Mouse (Mus musculus) lung, embryonic 16.5 days (tissue): ENCODE measurements around the gene Acot1. TPM values are rescaled to one million over a fixed set of nuclear protein-coding genes. Genes with fewer than 3 reads are reported as not detected.
"Not testable (repeated sequence)": the region's sequence is repeated elsewhere in the genome, so short reads cannot be mapped to it uniquely, and the experiment has no call there.

Experiments used
- ATAC-seq: fragments of 200-750 bp; cut with Nextera tagmentation; 2 replicates; pipeline ENCODE4 v1.8.0; 2017; ENCODE audit warnings: low read depth, mild to moderate bottlenecking, moderate library complexity
- H3K27ac ChIP-seq: fragments of 300-500 bp; sonication (generic); 2 replicates; pipeline ENCODE4 v1.5.1; 2014; ENCODE audit warnings: mild to moderate bottlenecking, control low read depth, low read length
- H3K27me3 ChIP-seq: fragments of 300-500 bp; sonication (generic); 2 replicates; pipeline ENCODE4 v1.6.1; 2014; ENCODE audit warnings: low read depth, low read length, mixed read lengths; ENCODE audit not compliant: control insufficient read depth, insufficient read depth
- H3K36me3 ChIP-seq: fragments of 300-500 bp; sonication (generic); 2 replicates; pipeline ENCODE4 v1.6.1; 2014; ENCODE audit warnings: low read length; ENCODE audit not compliant: control insufficient read depth, insufficient read depth
- H3K4me1 ChIP-seq: fragments of 300-500 bp; sonication (generic); replicated peaks from 2 replicates; pipeline ENCODE4 v1.6.1; 2014; ENCODE audit warnings: low read length, mixed read lengths; ENCODE audit not compliant: control insufficient read depth, insufficient read depth
- H3K4me2 ChIP-seq: fragments of 300-500 bp; sonication (generic); 2 replicates; pipeline ENCODE4 v1.6.1; 2014; ENCODE audit warnings: low read depth, low read length, control low read depth
- H3K4me3 ChIP-seq: fragments of 300-500 bp; sonication (generic); 2 replicates; pipeline ENCODE4 v1.5.1; 2014; ENCODE audit warnings: mild to moderate bottlenecking, low read length, control low read depth
- H3K9ac ChIP-seq: fragments of 300-500 bp; sonication (generic); 2 replicates; pipeline ENCODE4 v1.6.1; 2014; ENCODE audit warnings: low read length, control low read depth
- H3K9me3 ChIP-seq: fragments of 300-500 bp; sonication (generic); 2 replicates; pipeline ENCODE4 v1.6.1; 2016; ENCODE audit warnings: low read length; ENCODE audit not compliant: control insufficient read depth
- WGBS: fragments of 180-500 bp; shearing (Covaris S2); extraction: QIAGEN DNeasy Blood & Tissue Kit; methylation state at CpG from one replicate; pipeline ENCODE4 v1.1.7; 2014; 5-methylcytosine and 5-hydroxymethylcytosine counted together
- polyA plus RNA-seq: library from polyadenylated mRNA; unstranded; fragments of >200 nt; fragmentation: Nextera tagmentation; extraction: Ambion mirVana; gene quantifications from 2 replicates; pipeline ENCODE4 v1.2.1, GENCODE M21; 2015

Gene Acot1
- polyA plus RNA-seq, 1 experiment from 2014 or later = 82.2 TPM

- H3K4me1 ChIP-seq = peaks cover 9% of the 10 kb centered on the region
- H3K9ac ChIP-seq = peak overlapping the region; percentile 84
- peak overlapping the region; percentile 69 for H3K4me3 ChIP-seq
- H3K27me3 ChIP-seq = no peaks in the 10 kb centered on the region
- 0 out of 2 replicates have a peak, but pooled peaks cover 5% of the 10 kb centered on the region for H3K9me3 ChIP-seq
- H3K36me3 ChIP-seq = peaks cover 13% of the 10 kb centered on the region; the same call in 1 of the 2 replicates
- H3K27ac ChIP-seq = peak overlapping the region; percentile 98
- peak overlapping the region; percentile 64 for H3K4me2 ChIP-seq
- ATAC-seq = peak; percentile 9; the same call in 1 of the 2 replicates
- 50% methylated on average over 4 of the region's 4 CpGs for WGBS
These were observed 20.8 kb upstream of the Acot1 start for GRCm38 (mm10) chr12:83988483-83988882.

DNA sequence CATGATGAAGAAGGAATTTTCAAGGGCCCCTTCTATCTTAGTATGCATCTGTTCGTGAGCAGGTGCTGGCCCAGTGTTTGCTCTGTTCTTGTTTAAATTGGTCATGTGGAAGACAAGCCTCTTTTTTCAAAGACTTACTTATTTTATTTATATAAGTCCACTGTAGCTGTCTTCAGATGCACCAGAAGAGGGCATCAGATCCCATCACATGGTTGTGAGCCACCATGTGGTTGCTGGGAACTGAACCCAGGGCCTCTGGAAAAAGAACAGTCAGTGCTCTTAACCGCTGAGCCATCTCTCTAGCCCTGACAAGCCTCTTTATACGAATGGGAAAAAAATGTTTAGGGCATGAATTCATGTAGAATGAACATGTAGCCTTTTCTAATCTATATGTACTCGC is 19.9 kb upstream of the Acot1 start:
- Histone ChIP-seq H3K4me2 (no peak overlapping the region), H3K4me3 (no peak overlapping the region), H3K36me3 (peaks cover 15% of the 10 kb centered on the region; the same call in 1 of the 2 replicates), H3K4me1 (peaks cover 9% of the 10 kb centered on the region), H3K27ac (no peak overlapping the region), H3K9ac (no peak overlapping the region), H3K9me3 (0 out of 2 replicates have a peak, but pooled peaks cover 5% of the 10 kb centered on the region), H3K27me3 (no peaks in the 10 kb centered on the region)
- WGBS = 86% methylated on average over 4 of the region's 4 CpGs
- ATAC-seq = no peak

- peaks cover 11% of the 10 kb centered on the region; the same call in 1 of the 2 replicates for H3K36me3 ChIP-seq
- no peak for ATAC-seq
- no peak overlapping the region for H3K27ac ChIP-seq
- no peak overlapping the region for H3K4me2 ChIP-seq
- H3K9ac ChIP-seq = no peak overlapping the region
- no peaks in the 10 kb centered on the region for H3K27me3 ChIP-seq
- no peaks in the 10 kb centered on the region for H3K9me3 ChIP-seq
- peaks cover 10% of the 10 kb centered on the region for H3K4me1 ChIP-seq
- H3K4me3 ChIP-seq = no peak overlapping the region
- WGBS = 64% methylated on average over 2 of the region's 2 CpGs
These were observed 12.1 kb upstream of the Acot1 start for GRCm38 (mm10) chr12:83997221-83997620.

DNA sequence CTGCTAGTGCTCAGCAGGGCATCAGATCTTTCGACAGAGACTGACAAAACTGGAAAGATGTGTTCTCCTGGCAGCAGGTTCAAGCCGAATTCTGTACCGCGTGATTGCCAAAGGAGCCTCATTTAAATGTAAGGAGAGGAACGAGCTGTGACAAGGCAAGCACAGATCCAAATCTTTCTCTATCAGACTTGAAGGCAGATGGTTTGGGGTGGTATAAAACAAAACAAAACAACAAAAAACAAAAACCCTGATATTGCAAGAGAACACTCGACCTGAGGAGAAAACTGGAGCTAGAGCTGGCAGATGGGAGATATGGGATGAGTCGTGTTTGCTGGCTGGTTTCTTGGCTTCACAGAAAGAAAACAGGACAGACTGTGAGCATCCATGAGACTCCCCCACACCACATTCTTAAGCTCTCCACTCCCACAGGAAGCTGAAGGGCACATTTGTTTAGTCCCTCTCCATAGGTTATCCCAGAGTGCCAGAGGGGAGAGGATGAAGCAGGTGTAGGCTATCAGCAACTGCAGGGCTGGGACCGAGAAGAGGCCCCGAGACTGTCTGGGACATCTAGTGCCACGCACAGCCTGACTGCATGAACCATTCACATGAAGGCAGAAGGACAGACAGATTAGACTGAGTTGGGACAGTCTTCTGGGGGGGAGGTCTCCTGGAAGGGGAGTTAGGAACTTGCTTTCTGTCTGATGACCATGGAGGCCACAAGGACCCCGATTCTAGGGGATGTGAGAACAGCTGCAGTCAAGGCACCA is 10.8 kb upstream of the Acot1 start:
- Histone ChIP-seq H3K4me1 (peaks cover 10% of the 10 kb centered on the region), H3K27me3 (no peaks in the 10 kb centered on the region), H3K4me2 (no peak overlapping the region), H3K9ac (no peak overlapping the region), H3K27ac (no peak overlapping the region), H3K9me3 (peaks cover 3% of the 10 kb centered on the region; the same call in 1 of the 2 replicates), H3K4me3 (no peak overlapping the region), H3K36me3 (peaks cover 7% of the 10 kb centered on the region; the same call in 1 of the 2 replicates)
- WGBS = 36% methylated on average over 11 of the region's 11 CpGs
- ATAC-seq = peak; percentile 42; the same call in 1 of the 2 replicates

GRCm38 (mm10) chr12:83999237-83999636 is 10.1 kb upstream of the Acot1 start:
- not testable (repeated sequence) for H3K27me3 ChIP-seq, H3K36me3 ChIP-seq, H3K4me3 ChIP-seq, H3K9me3 ChIP-seq, H3K9ac ChIP-seq, H3K4me2 ChIP-seq
- peak overlapping the region; percentile 21; the same call in 1 of the 2 replicates for H3K27ac ChIP-seq
- WGBS = 23% methylated on average over 8 of the region's 8 CpGs
- ATAC-seq = peak; percentile 90
- H3K4me1 ChIP-seq = peaks cover 10% of the 10 kb centered on the region

GRCm38 (mm10) chr12:84000418-84000817 is 8.9 kb upstream of the Acot1 start:
- no peak overlapping the region for H3K4me2 ChIP-seq
- peaks cover 3% of the 10 kb centered on the region; the same call in 1 of the 2 replicates for H3K9me3 ChIP-seq
- no peaks in the 10 kb centered on the region for H3K27me3 ChIP-seq
- no peaks in the 10 kb centered on the region for H3K36me3 ChIP-seq
- WGBS = 32% methylated on average over 3 of the region's 3 CpGs
- H3K4me1 ChIP-seq = peaks cover 10% of the 10 kb centered on the region
- no peak overlapping the region for H3K27ac ChIP-seq
- H3K9ac ChIP-seq = no peak overlapping the region
- no peak overlapping the region for H3K4me3 ChIP-seq
- ATAC-seq = no peak

GRCm38 (mm10) chr12:84003866-84004265 is 5.4 kb upstream of the Acot1 start:
- no peak for ATAC-seq
- 84% methylated on average over 1 of the region's 1 CpGs for WGBS

GRCm38 (mm10) chr12:84008251-84008650 is 1.0 kb upstream of the Acot1 start:
- ATAC-seq = no peak
- H3K4me2 ChIP-seq = peak overlapping the region; percentile 54
- H3K4me3 ChIP-seq = no peak overlapping the region
- H3K9me3 ChIP-seq = no peaks in the 10 kb centered on the region
- no peak overlapping the region; the same call in 1 of the 2 replicates for H3K9ac ChIP-seq
- WGBS = 70% methylated on average over 12 of the region's 12 CpGs
- H3K36me3 ChIP-seq = no peaks in the 10 kb centered on the region
- H3K27me3 ChIP-seq = no peaks in the 10 kb centered on the region
- peak overlapping the region; percentile 87 for H3K27ac ChIP-seq
- H3K4me1 ChIP-seq = peaks cover 25% of the 10 kb centered on the region

More at GRCm38 (mm10) chr12:84003866-84004265, 5.4 kb upstream of the Acot1 start:
- Histone ChIP-seq H3K4me1 (peaks cover 12% of the 10 kb centered on the region), H3K36me3 (no peaks in the 10 kb centered on the region), H3K4me3 (no peak overlapping the region), H3K4me2 (no peak overlapping the region), H3K9ac (no peak overlapping the region), H3K27me3 (no peaks in the 10 kb centered on the region), H3K9me3 (peaks cover 3% of the 10 kb centered on the region; the same call in 1 of the 2 replicates), H3K27ac (no peak overlapping the region)

GRCm38 (mm10) chr12:84008729-84009128 is 561 bp upstream of the Acot1 start:
- Histone ChIP-seq H3K4me3 (peak overlapping the region; percentile 54), H3K9me3 (no peaks in the 10 kb centered on the region), H3K36me3 (no peaks in the 10 kb centered on the region), H3K4me1 (peaks cover 29% of the 10 kb centered on the region), H3K9ac (peak overlapping the region; percentile 68), H3K27me3 (no peaks in the 10 kb centered on the region), H3K4me2 (peak overlapping the region; percentile 54), H3K27ac (peak overlapping the region; percentile 87)
- ATAC-seq = peak; percentile 9; the same call in 1 of the 2 replicates
- 38% methylated on average over 8 of the region's 8 CpGs for WGBS
